Mouse (Mus musculus) lung, postnatal 25 days (tissue): ENCODE results near the gene Ubl3.

ENCODE experiments used
- DNase-seq: peaks from one replicate; pipeline ENCODE4 v3.0.0; 2022; ENCODE audit warnings: low spot score

Ubl3 gene

DNA sequence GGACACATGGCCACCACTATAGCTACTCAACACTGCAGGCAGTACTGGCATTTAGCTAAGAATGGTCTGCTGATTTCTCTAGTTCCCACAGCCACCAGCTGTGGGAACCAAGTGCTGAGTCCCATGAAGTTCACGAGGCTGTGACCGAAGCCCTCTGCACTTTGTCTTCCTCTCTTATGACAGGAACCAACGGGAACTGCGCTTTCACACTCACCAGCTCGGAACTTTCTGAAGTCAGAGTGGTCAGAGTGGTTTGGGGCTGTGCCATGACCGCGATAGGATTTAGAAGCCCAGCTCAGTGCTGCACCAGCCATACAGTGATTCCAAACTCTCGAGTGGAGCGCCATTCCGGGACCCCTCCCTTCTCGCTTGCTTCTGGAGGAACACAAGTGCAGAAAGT lies 66.4 kb downstream of the Ubl3 start:
- DNase-seq: no peak

DNA sequence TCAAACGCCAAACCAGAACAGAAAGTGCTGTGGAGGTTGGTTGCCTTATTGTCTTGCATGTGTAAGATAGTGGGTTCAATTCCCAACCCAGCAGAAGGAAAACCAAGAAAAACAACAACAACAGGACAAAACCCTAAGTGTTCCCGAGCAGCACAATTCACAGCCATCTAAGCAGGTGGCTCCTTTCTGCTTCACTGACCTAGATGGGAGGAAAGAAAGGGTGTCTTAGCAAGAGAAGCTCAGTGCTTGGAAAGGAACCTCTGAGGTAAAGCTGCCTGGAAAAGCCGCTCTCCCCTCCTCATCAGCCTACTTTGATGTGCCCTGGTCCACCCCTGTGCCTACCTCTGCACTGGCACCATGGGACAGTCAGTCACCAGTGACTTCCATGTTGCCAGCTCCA lies 70.8 kb downstream of the Ubl3 start:
- DNase-seq: no peak

DNA sequence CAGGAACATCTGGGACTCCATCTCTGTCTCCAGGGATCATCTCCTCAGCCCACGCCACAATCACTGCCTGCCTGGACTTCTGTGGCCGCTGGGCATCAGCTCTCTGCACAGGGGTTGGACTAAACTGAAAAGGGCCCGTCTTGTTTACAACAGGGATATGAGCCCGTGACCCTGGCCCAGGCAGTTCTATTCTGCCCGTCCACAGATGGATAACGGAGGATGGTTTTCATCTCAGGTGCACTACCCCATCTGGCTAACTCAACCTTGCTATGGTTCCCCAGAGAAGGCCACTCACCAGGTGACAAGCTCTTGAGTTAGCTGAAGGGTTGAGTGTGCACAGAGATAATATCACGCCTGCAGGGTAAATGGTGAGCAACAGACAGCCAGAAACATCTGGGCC lies 78.2 kb downstream of the Ubl3 start:
- DNase-seq: no peak

DNA sequence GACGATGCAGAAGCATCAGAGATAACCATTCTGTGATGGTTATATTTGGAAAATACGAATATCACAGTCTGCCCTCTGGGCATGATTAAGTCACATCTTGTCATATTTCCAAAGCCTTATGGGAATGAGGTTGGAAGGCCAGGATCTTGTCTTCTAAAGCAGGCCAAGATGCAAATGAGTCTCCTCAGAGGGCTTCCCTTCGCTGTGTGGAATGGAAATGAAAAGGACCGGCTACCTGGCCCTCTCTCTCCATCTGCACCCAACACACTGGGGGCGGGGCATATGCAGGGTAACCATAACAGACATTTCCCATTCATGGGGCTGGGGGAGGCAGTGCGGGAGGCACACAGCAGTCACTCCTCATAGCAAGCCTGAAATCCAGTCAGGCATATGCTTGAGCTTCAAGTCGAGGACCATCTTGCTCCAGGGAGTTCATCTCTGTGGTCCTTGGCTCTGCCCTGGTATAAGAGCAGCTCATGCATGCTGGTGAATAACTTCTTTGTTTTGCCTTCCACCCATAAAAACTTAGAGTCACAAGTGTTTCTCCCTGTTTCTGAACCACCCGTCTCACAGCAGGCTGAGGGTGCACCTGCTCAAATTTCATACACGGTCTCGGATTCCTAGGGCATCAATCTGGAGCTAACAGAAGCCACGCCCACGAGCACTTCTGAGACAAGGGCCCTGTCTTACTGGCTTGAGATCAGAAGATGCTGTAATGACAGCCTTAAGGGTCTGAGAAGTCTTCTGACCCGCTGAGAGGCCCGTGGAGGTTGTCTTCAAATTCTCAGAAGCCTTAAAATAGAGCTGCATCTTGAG lies 83.8 kb downstream of the Ubl3 start:
- no peak for DNase-seq

DNA sequence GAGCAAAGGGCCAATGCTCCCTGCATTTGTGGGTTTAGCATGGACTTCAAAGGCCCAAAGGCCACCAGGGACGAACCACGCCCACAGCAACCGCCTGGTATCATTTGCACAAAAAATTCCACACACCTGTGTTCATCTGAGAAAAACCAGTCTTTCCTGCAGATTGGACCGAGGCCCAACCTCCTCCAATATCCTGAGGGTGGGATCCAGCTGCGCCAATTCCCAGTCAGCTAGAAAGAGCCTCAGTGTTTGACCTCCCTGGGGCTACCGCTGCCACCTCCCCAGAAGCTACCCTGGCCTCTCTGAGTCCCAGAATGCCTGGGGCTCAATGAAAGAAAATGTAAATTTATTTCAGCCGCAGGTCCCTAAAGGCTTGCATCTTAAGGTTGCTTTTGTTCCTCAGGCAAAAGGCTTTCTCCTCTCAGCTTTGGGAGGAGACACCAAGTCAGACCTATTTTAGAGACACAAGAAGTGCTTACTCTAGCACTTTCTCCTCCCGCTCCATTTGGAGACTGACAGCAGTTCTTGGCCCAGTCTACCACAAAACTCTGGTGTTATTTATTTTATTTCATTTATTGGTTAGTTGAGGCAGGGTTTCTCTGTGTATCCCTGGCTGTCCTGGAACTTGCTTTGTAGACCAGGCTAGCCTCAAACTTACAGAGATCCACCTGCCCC lies 85.5 kb downstream of the Ubl3 start:
- DNase-seq: no peak

DNA sequence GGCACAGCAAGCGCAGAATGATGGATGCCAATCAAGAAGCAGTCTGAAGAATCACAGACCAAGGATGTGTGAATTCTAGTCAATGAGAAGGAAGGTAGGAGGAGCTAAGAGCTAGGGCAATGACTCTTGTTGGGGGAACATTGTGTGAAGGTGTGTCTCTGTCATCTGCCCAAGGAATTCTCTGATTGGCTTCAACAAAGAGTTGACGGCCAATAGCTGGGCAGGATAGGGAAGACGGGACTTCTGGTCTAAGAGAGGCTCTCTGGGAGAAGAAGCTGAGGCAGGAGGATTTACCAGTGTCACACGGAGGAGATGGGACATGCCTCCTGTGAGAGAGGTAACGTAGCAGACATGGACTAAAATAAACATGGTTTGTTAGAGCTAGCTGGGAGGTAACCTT lies 86.5 kb downstream of the Ubl3 start:
- DNase-seq: no peak

DNA sequence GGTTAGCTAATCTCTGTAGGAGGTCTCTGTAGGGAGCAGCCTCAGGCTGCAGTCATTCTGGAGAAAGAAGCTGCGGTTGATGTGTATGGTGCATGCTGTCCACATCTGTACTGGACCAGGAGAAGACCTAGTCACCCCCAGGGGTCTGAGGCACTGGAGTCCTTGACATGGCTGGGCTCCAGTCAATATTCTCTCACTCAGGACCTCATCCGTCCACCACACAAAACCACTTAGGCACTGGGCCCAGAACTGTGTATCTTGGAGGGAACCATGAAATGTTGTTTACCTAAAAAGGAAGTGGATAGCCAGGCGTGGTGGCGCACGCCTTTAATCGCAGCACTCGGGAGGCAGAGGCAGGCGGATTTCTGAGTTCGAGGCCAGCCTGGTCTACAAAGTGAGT lies 87.5 kb downstream of the Ubl3 start:
- DNase-seq: no peak

DNA sequence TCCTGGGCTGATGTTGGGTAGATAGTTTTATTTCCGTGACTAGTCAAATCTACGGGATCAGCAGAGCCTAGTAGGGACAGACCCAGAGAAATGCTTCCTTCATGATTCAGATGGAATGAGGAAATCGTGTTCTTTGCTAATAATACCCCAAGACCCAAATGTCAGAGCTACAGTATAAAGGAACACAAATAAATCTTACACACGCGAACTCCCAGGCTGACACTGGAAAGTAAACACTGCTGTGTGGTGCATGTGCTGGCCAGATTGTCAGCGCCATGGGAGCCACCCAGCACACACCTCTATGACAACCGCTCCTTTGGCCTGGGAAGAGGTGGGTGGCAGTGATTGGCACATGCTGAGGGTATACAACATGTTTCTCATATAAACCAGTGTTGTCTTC lies 88.1 kb downstream of the Ubl3 start:
- DNase-seq: no peak

DNA sequence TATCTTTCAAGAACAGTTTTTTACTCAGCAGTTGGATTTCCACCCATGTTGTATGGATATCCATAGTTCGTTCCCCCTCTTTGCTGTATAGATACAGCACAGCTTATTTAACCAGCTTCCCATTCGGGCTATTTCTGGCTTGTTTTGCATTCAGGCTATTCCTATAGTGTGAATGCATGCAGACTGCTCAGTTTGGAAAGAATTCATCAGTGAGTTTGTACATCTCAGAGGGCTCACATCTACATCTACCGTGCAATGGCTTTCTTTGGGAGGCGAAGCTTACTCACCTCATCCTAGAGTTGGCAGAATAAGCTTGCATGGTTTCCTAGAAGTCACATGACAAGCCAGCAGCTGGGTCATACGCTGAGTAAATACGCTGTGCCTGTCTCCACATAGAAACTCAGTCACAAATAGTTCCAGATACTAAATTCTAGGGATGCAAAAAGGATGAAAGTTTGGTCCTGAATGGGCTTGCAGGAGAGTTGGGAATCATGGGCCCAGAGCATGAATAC lies 88.8 kb downstream of the Ubl3 start:
- no peak for DNase-seq
